10 mouse cellular contexts compared by ENCODE assay signal in the genomic region with DNA sequence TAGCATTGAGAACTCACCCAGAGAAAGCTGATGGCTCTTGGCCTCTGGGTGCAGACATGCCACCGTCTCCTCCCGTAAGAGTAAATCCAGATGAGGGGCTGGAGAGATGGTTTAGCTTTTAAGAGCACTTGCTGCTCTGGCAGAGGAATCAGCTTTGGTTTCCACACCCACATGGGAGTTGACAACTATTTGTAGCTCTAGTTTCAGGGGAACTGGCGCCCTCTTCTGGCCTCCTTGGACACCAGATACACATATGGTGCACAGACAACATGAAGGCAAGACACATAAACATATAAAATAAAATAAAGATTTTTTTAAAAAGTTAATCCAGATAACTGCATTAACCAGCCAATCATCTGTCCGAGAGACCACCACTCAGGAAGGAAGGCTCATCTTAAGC.
DNase-seq lines count a peak whose midpoint lies in the region; ATAC-seq and TF ChIP-seq lines count a peak whose summit lies in the region.
"Had no signal": no experiment of that assay in that cellular context is flagged by ENCODE, and none has a peak within 500 bp of the region (broad histone marks: within the 10 kb centered on the region; RNA-seq: fewer than 3 reads in every experiment).

No protein-coding gene starts in this region.

- 84% methylated on average over 4 of the region's 4 CpGs for WGBS in forebrain, embryonic 14.5 days
- 74% methylated on average over 4 of the region's 4 CpGs for WGBS in forebrain, embryonic 10.5 days
- 65% methylated on average over 4 of the region's 4 CpGs for WGBS in liver, postnatal 0 days (ENCODE audit: insufficient replicate concordance)
- 60% methylated on average over 4 of the region's 4 CpGs for WGBS in liver, embryonic 12.5 days (ENCODE audit: insufficient replicate concordance)
- 78% methylated on average over 4 of the region's 4 CpGs for WGBS in embryonic facial prominence, embryonic 10.5 days

- ATAC-seq in forebrain, embryonic 14.5 days = no peak
- ATAC-seq in liver, postnatal 0 days = no peak
- ATAC-seq in liver, embryonic 12.5 days = no peak
- ATAC-seq in erythroid progenitor cell, adult 5-6 weeks (replicated peaks; ENCODE audit: low FRiP score, poor library complexity, severe bottlenecking) = no peak

- no peaks in the 10 kb centered on the region for H3K36me3 ChIP-seq in forebrain, embryonic 14.5 days (ENCODE audit: control insufficient read depth, insufficient read depth, low read length)
- no peaks in the 10 kb centered on the region for H3K36me3 ChIP-seq in forebrain, embryonic 10.5 days (replicated peaks)
- H3K36me3 ChIP-seq in liver, postnatal 0 days (replicated peaks; ENCODE audit: insufficient read depth, low read length) = no peaks in the 10 kb centered on the region
- H3K36me3 ChIP-seq in liver, embryonic 12.5 days = no peaks in the 10 kb centered on the region
- no peaks in the 10 kb centered on the region for H3K36me3 ChIP-seq in embryonic facial prominence, embryonic 10.5 days (replicated peaks)
- H3K36me3 ChIP-seq: G1E; hindbrain, embryonic 15.5 days had no signal

- TF ChIP-seq EP300 in liver, postnatal 0 days (IDR thresholded peaks at IDR 0.05; ENCODE audit: low read depth) = no peak

- H3K27me3 ChIP-seq in forebrain, embryonic 14.5 days (replicated peaks; ENCODE audit: control insufficient read depth, insufficient read depth, low read length) = no peaks in the 10 kb centered on the region
- H3K27me3 ChIP-seq in forebrain, embryonic 10.5 days (ENCODE audit: poor library complexity, severe bottlenecking) = no peaks in the 10 kb centered on the region
- H3K27me3 ChIP-seq in liver, postnatal 0 days (ENCODE audit: insufficient read depth, low read length) = no peaks in the 10 kb centered on the region
- no peaks in the 10 kb centered on the region for H3K27me3 ChIP-seq in liver, embryonic 12.5 days (replicated peaks)
- H3K27me3 ChIP-seq in embryonic facial prominence, embryonic 10.5 days (replicated peaks; ENCODE audit: low read depth, poor library complexity, severe bottlenecking) = no peaks in the 10 kb centered on the region
- H3K27me3 ChIP-seq: hindbrain, embryonic 15.5 days had no signal

- no peak overlapping the region for H3K4me2 ChIP-seq in forebrain, embryonic 14.5 days (ENCODE audit: low read length)
- no peak overlapping the region for H3K4me2 ChIP-seq in liver, postnatal 0 days (ENCODE audit: low read depth, low read length)
- no peak overlapping the region for H3K4me2 ChIP-seq in liver, embryonic 12.5 days
- H3K4me2 ChIP-seq: hindbrain, embryonic 15.5 days had no signal

- H3K4me3 ChIP-seq in forebrain, embryonic 14.5 days (ENCODE audit: low read depth, low read length) = no peak overlapping the region
- H3K4me3 ChIP-seq in forebrain, embryonic 10.5 days = no peak overlapping the region
- H3K4me3 ChIP-seq in liver, postnatal 0 days (ENCODE audit: low read depth, low read length) = no peak overlapping the region
- no peak overlapping the region for H3K4me3 ChIP-seq in liver, embryonic 12.5 days
- no peak overlapping the region for H3K4me3 ChIP-seq in embryonic facial prominence, embryonic 10.5 days
- H3K4me3 ChIP-seq: hindbrain, embryonic 15.5 days had no signal

- no peaks in the 10 kb centered on the region for H3K9me3 ChIP-seq in forebrain, embryonic 14.5 days (replicated peaks; ENCODE audit: control insufficient read depth, low read length)
- no peaks in the 10 kb centered on the region for H3K9me3 ChIP-seq in forebrain, embryonic 10.5 days
- H3K9me3 ChIP-seq in liver, postnatal 0 days (ENCODE audit: low read length) = no peaks in the 10 kb centered on the region
- no peaks in the 10 kb centered on the region for H3K9me3 ChIP-seq in liver, embryonic 12.5 days (replicated peaks)
- H3K9me3 ChIP-seq in embryonic facial prominence, embryonic 10.5 days = no peaks in the 10 kb centered on the region
- H3K9me3 ChIP-seq: hindbrain, embryonic 15.5 days had no signal

- H3K9ac ChIP-seq in forebrain, embryonic 14.5 days (ENCODE audit: low read length) = no peak overlapping the region
- H3K9ac ChIP-seq in liver, postnatal 0 days (replicated peaks) = no peak overlapping the region
- no peak overlapping the region for H3K9ac ChIP-seq in liver, embryonic 12.5 days
- H3K9ac ChIP-seq: hindbrain, embryonic 15.5 days had no signal

- TF ChIP-seq CTCF in liver, postnatal 0 days (IDR thresholded peaks at IDR 0.05; ENCODE audit: low read depth) = no peak

- DNase-seq in forebrain, embryonic 14.5 days (ENCODE audit: low spot score) = peak; percentile 16
- no peak for DNase-seq in forebrain, embryonic 10.5 days (ENCODE audit: extremely low spot score, low spot score)
- peak; percentile 16 for DNase-seq in liver, postnatal 0 days
- DNase-seq in ES-CJ7 (ENCODE audit: low read depth, low spot score) = peak; percentile 80
- DNase-seq in embryonic facial prominence, embryonic 10.5 days (ENCODE audit: low spot score) = peak; percentile 26
- DNase-seq in right cerebral cortex, postnatal 4 days = no peak

- no peak overlapping the region for H3K27ac ChIP-seq in forebrain, embryonic 14.5 days (ENCODE audit: low read depth, low read length)
- no peak overlapping the region for H3K27ac ChIP-seq in forebrain, embryonic 10.5 days
- no peak overlapping the region for H3K27ac ChIP-seq in liver, postnatal 0 days (ENCODE audit: low read depth)
- H3K27ac ChIP-seq in liver, embryonic 12.5 days = no peak overlapping the region
- no peak overlapping the region for H3K27ac ChIP-seq in embryonic facial prominence, embryonic 10.5 days (replicated peaks)

- H3K4me1 ChIP-seq in forebrain, embryonic 14.5 days (ENCODE audit: control insufficient read depth, insufficient read depth, low read length) = peaks cover 7% of the 10 kb centered on the region; the same call in 1 of the 2 replicates
- H3K4me1 ChIP-seq in forebrain, embryonic 10.5 days = peaks cover 16% of the 10 kb centered on the region
- no peaks in the 10 kb centered on the region for H3K4me1 ChIP-seq in liver, postnatal 0 days (ENCODE audit: insufficient read depth)
- no peaks in the 10 kb centered on the region for H3K4me1 ChIP-seq in liver, embryonic 12.5 days
- H3K4me1 ChIP-seq in embryonic facial prominence, embryonic 10.5 days = peaks cover 13% of the 10 kb centered on the region

Comparison
In these comparisons a context has a peak if more than half of its experiments do, and no peak if none do; other contexts are left out.
1. DNase-seq: peak in forebrain, embryonic 14.5 days (single experiment), liver, postnatal 0 days (single experiment), ES-CJ7 (single experiment) and embryonic facial prominence, embryonic 10.5 days (single experiment); none in forebrain, embryonic 10.5 days (single experiment) and right cerebral cortex, postnatal 4 days (single experiment).